12 mouse cellular contexts compared by ENCODE assay signal in the genomic region with DNA sequence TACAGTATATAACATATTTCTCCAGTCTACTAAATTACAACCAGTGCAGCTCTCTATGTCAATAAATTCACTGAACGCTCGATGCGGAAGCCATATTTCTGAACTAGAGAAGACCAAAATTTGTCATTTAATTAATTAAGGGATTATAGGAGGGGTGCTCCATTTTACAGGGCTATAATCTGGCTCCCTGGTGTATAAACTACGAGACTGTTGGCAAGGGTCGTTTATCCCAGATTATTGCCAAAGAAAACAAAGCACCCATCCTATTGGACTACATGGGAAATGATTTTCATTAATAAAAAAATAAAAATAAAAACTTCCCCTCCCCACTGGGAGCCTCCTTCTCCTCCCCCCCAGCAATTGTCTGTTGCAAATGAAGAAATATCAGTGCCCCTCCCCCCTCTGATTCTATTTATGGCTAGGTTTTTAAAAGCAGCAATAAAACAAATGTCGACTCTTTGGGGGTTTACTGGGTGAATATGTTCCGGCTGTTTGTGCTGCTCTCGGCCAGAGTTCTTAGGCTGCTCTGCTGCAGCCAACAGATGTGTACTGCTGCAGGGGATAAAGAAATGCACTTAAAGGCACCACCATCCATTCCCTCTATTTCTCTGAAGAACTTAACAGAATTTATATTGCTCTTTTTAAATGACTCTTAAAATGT. TPM values are rescaled to one million over a fixed set of nuclear protein-coding genes. Genes with fewer than 3 reads are reported as not detected.
DNase-seq lines count a peak whose midpoint lies in the region; ATAC-seq lines count a peak whose summit lies in the region.
"Had no signal": no experiment of that assay in that cellular context is flagged by ENCODE, and none has a peak within 500 bp of the region (broad histone marks: within the 10 kb centered on the region; RNA-seq: fewer than 3 reads in every experiment).

No protein-coding gene starts in this region.

- H3K9ac ChIP-seq in forebrain, embryonic 13.5 days = no peak overlapping the region; the same call in 1 of the 2 replicates
- no peak overlapping the region for H3K9ac ChIP-seq in forebrain, embryonic 12.5 days
- H3K9ac ChIP-seq in midbrain, embryonic 13.5 days (replicated peaks) = no peak overlapping the region

- no peaks in the 10 kb centered on the region; the same call in 1 of the 2 replicates for H3K36me3 ChIP-seq in forebrain, embryonic 13.5 days (ENCODE audit: poor library complexity, severe bottlenecking)
- H3K36me3 ChIP-seq in forebrain, embryonic 12.5 days (replicated peaks) = no peaks in the 10 kb centered on the region
- 0 out of 2 replicates have a peak, but pooled peaks cover 2% of the 10 kb centered on the region for H3K36me3 ChIP-seq in midbrain, embryonic 13.5 days
- peaks cover 6% of the 10 kb centered on the region; the same call in 1 of the 2 replicates for H3K36me3 ChIP-seq in midbrain, embryonic 10.5 days

- peak overlapping the region; percentile 19; the same call in 1 of the 2 replicates for H3K27ac ChIP-seq in forebrain, embryonic 13.5 days
- H3K27ac ChIP-seq in forebrain, embryonic 12.5 days = no peak overlapping the region
- no peak overlapping the region for H3K27ac ChIP-seq in midbrain, embryonic 13.5 days
- H3K27ac ChIP-seq in midbrain, embryonic 10.5 days (replicated peaks) = no peak overlapping the region

- peaks cover 7% of the 10 kb centered on the region for H3K4me1 ChIP-seq in forebrain, embryonic 13.5 days
- peaks cover 5% of the 10 kb centered on the region for H3K4me1 ChIP-seq in forebrain, embryonic 12.5 days
- H3K4me1 ChIP-seq in midbrain, embryonic 13.5 days (replicated peaks) = peaks cover 11% of the 10 kb centered on the region
- no peaks in the 10 kb centered on the region for H3K4me1 ChIP-seq in midbrain, embryonic 10.5 days

- H3K4me3 ChIP-seq in forebrain, embryonic 13.5 days = no peak overlapping the region
- no peak overlapping the region for H3K4me3 ChIP-seq in forebrain, embryonic 12.5 days (replicated peaks)
- H3K4me3 ChIP-seq in midbrain, embryonic 13.5 days (replicated peaks) = no peak overlapping the region
- H3K4me3 ChIP-seq in midbrain, embryonic 10.5 days = no peak overlapping the region

- H3K4me2 ChIP-seq in forebrain, embryonic 13.5 days = no peak overlapping the region
- H3K4me2 ChIP-seq in forebrain, embryonic 12.5 days = no peak overlapping the region
- H3K4me2 ChIP-seq in midbrain, embryonic 13.5 days (replicated peaks) = 0 out of 2 replicates have a peak overlapping the region, but pooled peaks have one; percentile 1
- H3K4me2 ChIP-seq: liver, embryonic 11.5 days had no signal

- H3K9me3 ChIP-seq in forebrain, embryonic 13.5 days (replicated peaks) = no peaks in the 10 kb centered on the region
- no peaks in the 10 kb centered on the region for H3K9me3 ChIP-seq in forebrain, embryonic 12.5 days
- no peaks in the 10 kb centered on the region for H3K9me3 ChIP-seq in midbrain, embryonic 13.5 days
- H3K9me3 ChIP-seq in midbrain, embryonic 10.5 days (replicated peaks) = no peaks in the 10 kb centered on the region

- H3K27me3 ChIP-seq in forebrain, embryonic 13.5 days = no peaks in the 10 kb centered on the region
- H3K27me3 ChIP-seq in forebrain, embryonic 12.5 days = no peaks in the 10 kb centered on the region
- H3K27me3 ChIP-seq in midbrain, embryonic 13.5 days = no peaks in the 10 kb centered on the region
- H3K27me3 ChIP-seq in midbrain, embryonic 10.5 days (ENCODE audit: low read depth, poor library complexity, severe bottlenecking) = no peaks in the 10 kb centered on the region

- ATAC-seq in forebrain, embryonic 13.5 days = no peak; the same call in 1 of the 2 replicates
- no peak for ATAC-seq in forebrain, embryonic 12.5 days (ENCODE audit: low FRiP score)
- ATAC-seq in midbrain, embryonic 13.5 days = no peak

- WGBS in forebrain, embryonic 13.5 days = 57% methylated on average over 8 of the region's 8 CpGs
- WGBS in forebrain, embryonic 12.5 days = 70% methylated on average over 8 of the region's 8 CpGs
- 56% methylated on average over 8 of the region's 8 CpGs for WGBS in midbrain, embryonic 13.5 days
- WGBS in midbrain, embryonic 10.5 days = 85% methylated on average over 8 of the region's 8 CpGs

- DNase-seq in midbrain, embryonic 10.5 days (ENCODE audit: low spot score) = no peak
- DNase-seq in kidney, postnatal 4 days = peak; percentile 40 to 53
- DNase-seq in frontal cortex, postnatal 25 days (ENCODE audit: low spot score in 2 of 2) = no peak
- no peak for DNase-seq in right cerebral cortex, postnatal 10 days (ENCODE audit: low spot score in 2 of 2)
- no peak for DNase-seq in left cerebral cortex, adult 8-10 months (ENCODE audit: low spot score in 2 of 2)

RNA-seq across cellular contexts. Expression of a gene that starts 30.7 kb away (rescaled TPM):
- not detected in 2 replicates for polyA plus RNA-seq in forebrain, embryonic 13.5 days (2015; fragmentation: Nextera tagmentation; extraction: Ambion mirVana)
- 0.40 TPM in 1 of 2 replicates, not detected in the other for polyA plus RNA-seq in forebrain, embryonic 12.5 days (2016; fragmentation: Nextera tagmentation; extraction: Ambion mirVana)
- not detected in 2 replicates for polyA plus RNA-seq in midbrain, embryonic 13.5 days (2015; fragmentation: Nextera tagmentation; extraction: Ambion mirVana)
- not detected in 2 replicates for polyA plus RNA-seq in midbrain, embryonic 10.5 days (2016; fragmentation: Nextera tagmentation; extraction: Ambion mirVana)
- total RNA-seq in left cerebral cortex, adult 8-10 months (2022) = under 1 TPM in 1 of 4 experiments, not detected in 3; 0.91 TPM
- total RNA-seq: common myeloid progenitor, adult 5-6 weeks; neutrophil, adult 5-6 weeks had no signal
- polyA plus RNA-seq: heart, embryonic 14.5 days; liver, embryonic 11.5 days had no signal

RNA-seq across cellular contexts. Expression of a gene that starts 31.1 kb away (rescaled TPM):
- 19.8 and 22.1 TPM in 2 replicates for polyA plus RNA-seq in forebrain, embryonic 13.5 days (2015; fragmentation: Nextera tagmentation; extraction: Ambion mirVana)
- 21.6 and 22.7 TPM in 2 replicates for polyA plus RNA-seq in forebrain, embryonic 12.5 days (2016; fragmentation: Nextera tagmentation; extraction: Ambion mirVana)
- 15.9 and 22.1 TPM in 2 replicates for polyA plus RNA-seq in midbrain, embryonic 13.5 days (2015; fragmentation: Nextera tagmentation; extraction: Ambion mirVana)
- 14.9 and 21.8 TPM in 2 replicates for polyA plus RNA-seq in midbrain, embryonic 10.5 days (2016; fragmentation: Nextera tagmentation; extraction: Ambion mirVana)
- total RNA-seq in left cerebral cortex, adult 8-10 months (2022) = 10 to 100 TPM; 40.8 to 44.8 (median 42.6) TPM

Comparison
In these comparisons a context has a peak if more than half of its experiments do, and no peak if none do; other contexts are left out.
1. DNase-seq: peak in kidney, postnatal 4 days (2 of 2); none in midbrain, embryonic 10.5 days (single experiment), frontal cortex, postnatal 25 days (0 of 2), right cerebral cortex, postnatal 10 days (0 of 2) and left cerebral cortex, adult 8-10 months (0 of 2).